Mouse (Mus musculus) thymus, postnatal 36 days (tissue): ENCODE data around the gene Slc30a4.
A peak's percentile ranks its signal among the peaks of the same experiment; 100 is the strongest.

ENCODE experiments used
- DNase-seq, 2 experiments: peaks; one replicate each; pipeline ENCODE4 v3.0.0; 2022; ENCODE audit warnings: mixed read lengths in 2 of 2

The Slc30a4 gene

DNA sequence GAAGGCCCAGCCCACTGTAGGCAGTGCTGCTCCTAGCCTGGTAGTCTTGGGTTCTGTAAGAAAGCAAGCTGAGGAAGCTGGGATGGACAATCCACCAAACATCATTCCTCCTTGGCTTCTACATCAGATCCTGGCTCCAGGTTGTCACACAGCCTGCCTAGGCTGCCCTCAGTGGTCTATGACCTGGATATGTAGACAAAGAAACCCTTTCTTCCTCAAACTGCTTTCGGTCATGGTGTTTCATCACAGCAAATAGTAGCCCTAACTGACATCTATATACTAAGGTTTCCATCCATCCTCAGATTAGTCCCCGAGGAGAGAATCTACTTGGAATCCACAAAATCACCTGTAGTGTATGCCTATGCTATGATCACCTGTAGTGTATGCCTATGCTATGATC is 27.3 kb downstream of the Slc30a4 start:
- DNase-seq, result no peak

- DNase-seq, result peak in 1 of 2 experiments; percentile 46
Measured at GRCm38 (mm10) chr2:122672841-122673240, 29.6 kb downstream of the Slc30a4 start.

DNA sequence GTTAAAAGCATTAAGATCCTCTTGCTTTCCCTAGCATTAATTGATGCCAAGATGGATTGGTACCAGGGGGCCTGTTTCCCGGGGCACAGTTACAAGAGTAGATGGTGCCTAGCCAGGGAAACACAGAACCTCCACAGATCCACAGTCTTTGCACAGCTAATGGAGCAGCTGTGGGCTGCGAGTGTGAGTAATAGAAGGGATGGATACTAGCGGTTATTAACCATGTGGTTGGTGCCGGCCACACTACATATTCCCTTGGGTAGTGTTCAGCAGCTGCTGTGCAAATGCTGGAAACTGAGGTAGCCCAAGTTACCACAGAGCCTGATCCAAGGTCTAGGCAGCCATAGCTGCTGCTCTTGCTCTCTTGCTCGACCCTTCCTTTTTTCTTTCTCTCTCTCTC is 30.7 kb downstream of the Slc30a4 start:
- no peak for DNase-seq

DNA sequence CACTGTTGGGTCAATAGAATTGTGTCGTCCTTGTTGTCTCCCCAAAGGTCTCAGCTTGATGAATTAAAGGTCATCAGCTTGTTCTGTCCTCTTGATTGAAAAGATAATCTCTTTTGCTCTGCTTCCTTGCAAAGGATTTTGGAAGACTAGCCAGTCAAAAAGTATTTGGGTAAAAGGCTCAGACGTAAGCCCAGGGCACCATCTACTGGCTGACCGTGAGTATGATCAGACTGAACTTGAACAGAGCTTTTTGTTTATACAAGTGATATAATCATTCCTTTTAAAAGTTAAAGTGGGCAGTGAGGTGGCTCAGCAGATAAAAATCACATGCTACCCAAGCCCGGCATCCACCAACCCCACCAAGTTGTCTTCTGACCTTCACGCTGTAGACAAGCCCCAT is 34.6 kb downstream of the Slc30a4 start:
- DNase-seq, result peak; percentile 51

- DNase-seq, result peak; percentile 59 to 62
Measured at GRCm38 (mm10) chr2:122665973-122666875, 36.2 kb downstream of the Slc30a4 start.

DNA sequence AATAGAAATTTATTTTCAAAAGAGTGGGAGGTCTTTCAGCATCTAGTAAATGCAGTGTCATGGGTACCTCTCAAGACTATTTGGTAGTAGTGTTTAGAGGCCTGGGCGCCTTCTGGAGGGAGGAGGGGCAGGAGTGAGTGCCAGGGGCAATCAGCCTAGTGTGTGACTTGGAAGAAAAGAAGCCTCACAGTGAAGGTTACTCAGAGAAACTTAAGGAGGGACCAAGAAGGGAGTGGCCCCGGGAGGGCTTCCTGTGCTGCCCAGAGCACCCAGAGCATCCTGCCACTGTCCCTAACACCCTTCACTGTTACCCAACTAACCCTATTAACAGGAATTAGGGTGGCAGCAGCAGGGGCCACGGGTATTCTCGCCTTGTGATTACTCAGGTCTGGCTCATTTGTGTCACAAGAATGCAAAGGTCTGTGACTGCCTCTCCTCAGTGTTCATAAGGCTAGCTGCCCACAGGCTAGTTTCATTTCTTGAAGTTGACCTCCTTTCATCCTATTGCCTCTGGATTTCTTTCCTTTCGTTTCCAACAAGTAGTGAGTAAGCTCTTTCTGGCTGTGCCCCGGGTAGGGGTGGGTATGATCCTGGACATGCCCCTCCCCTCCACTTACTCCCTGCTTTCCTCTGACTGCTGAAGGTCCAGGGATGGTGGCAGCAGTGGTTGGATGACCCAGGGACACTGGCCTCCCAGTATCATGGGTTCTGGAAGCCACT is 37.0 kb downstream of the Slc30a4 start:
- DNase-seq, result no peak

DNA sequence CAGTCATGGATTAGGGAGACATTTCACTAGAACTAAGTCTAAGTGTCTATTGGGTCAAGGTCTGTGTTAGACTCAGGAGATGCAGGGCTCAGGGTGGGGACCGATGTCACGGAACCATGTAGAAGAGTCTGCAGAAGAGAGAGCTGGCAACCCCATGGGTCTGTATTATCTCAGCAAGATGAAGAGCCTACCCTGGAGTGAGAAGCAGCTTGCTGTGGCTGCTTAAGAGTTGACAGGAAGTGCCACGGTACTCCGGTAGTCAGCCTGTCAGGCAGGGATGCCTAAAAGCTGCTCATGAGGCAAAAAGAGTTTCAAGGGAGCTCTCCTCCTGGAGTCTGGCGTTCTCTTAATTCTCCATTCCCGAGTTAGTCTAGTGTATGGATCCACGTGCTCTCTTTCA is 42.6 kb downstream of the Slc30a4 start:
- peak in 1 of 2 experiments; percentile 36 for DNase-seq

DNA sequence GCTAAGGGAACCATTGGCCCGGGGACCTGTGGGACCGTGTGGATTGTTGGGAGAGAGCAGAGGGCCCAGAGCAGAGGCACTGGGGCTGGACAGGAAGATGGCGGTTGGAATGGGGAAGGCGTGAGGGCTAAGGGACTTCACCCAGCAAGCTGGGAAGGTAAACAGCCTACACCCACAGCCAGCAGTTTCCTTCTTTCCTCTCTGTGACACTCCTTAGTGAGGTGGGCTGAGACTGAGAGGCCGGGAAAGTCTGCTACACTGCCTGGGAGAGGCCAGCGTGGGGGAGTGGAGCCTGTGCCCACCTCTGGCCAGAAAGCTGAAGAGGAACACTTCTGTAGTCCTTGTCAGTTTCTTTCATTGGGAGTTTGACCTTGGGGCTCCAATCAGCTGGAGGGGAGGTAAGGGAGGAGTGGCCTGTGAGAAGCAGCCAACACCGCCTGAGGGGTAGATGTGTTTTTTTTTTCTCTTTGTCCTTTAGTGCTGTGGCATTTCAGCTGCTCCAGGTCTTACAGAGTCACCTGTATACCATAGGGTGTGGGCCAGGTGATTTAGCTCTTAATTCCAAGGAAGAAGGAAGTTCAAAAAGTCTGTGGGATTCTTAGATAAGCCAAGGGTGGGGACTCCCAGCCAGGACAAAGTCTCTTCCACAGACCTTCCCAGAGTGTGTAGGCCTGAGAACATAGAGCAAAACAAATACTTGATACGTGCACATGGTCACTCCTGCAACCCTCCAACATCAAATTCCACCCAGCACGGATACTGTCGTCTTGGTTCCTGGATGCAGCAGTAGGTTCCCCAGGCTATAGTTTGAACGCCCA is 44.5 kb downstream of the Slc30a4 start:
- DNase-seq, result no peak

- no peak for DNase-seq
Measured at GRCm38 (mm10) chr2:122656767-122657166, 45.7 kb downstream of the Slc30a4 start.

GRCm38 (mm10) chr2:122656052-122656451 is 46.4 kb downstream of the Slc30a4 start:
- no peak for DNase-seq

GRCm38 (mm10) chr2:122652096-122653084 is 50.1 kb downstream of the Slc30a4 start:
- DNase-seq, result peak; percentile 84 to 88

- DNase-seq, result no peak
Measured at GRCm38 (mm10) chr2:122638673-122639072, 63.8 kb downstream of the Slc30a4 start.

- DNase-seq, result no peak
Measured at GRCm38 (mm10) chr2:122638029-122638428, 64.4 kb downstream of the Slc30a4 start.

GRCm38 (mm10) chr2:122637526-122637997 is 64.9 kb downstream of the Slc30a4 start:
- DNase-seq, result peak; percentile 77 to 80

DNA sequence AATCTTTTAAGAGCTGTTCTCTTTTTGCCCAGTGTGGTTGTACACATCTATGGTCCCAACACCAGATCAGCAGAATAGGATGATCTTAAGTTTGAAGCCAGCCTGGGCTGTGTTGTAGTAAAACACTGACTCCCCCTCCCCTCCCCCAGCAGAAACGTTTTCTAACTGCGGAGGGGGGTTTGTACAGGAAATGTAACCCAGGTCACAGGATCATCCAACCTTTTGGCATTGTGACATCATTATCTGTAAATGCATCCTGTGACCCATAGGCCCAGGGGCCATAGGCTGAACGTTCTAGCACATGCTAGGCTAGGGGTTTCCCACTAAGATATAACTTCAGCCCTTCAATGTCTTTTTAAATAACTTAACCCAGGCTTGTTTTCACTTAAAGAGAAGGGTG is 65.8 kb downstream of the Slc30a4 start, which contains the start of gene AA467197:
AA467197 (plus strand) TSS at position 301 of the 400 bp plus-strand sequence.
- no peak for DNase-seq
